Mouse (Mus musculus) kidney, postnatal 0 days (tissue): ENCODE data around the gene Rps6kc1. TPM values are rescaled to one million over a fixed set of nuclear protein-coding genes. Genes with fewer than 3 reads are reported as not detected.

Experiments used
- ATAC-seq: fragments of 200-750 bp; cut with Nextera tagmentation; replicated peaks from 2 replicates; pipeline ENCODE4 v1.8.0; 2017; ENCODE audit warnings: low read depth, moderate number of reproducible peaks, moderate TSS enrichment, moderate library complexity; ENCODE audit not compliant: low FRiP score
- DNase-seq: peaks from one replicate; pipeline ENCODE4 v3.0.0-alpha.2; 2016; ENCODE audit warnings: low spot score
- H3K27ac ChIP-seq: fragments of 300-500 bp; sonication (generic); 2 replicates; pipeline ENCODE4 v1.5.1; 2014; ENCODE audit warnings: mild to moderate bottlenecking
- H3K27me3 ChIP-seq: fragments of 300-500 bp; sonication (generic); 2 replicates; pipeline ENCODE4 v1.6.1; 2014; ENCODE audit warnings: low read length, mixed read lengths; ENCODE audit not compliant: insufficient read depth
- H3K36me3 ChIP-seq: fragments of 300-500 bp; sonication (generic); 2 replicates; pipeline ENCODE4 v1.6.1; 2014; ENCODE audit warnings: low read length, mixed read lengths; ENCODE audit not compliant: insufficient read depth
- H3K4me1 ChIP-seq: fragments of 300-500 bp; sonication (generic); replicated peaks from 2 replicates; pipeline ENCODE4 v1.6.1; 2014; ENCODE audit warnings: antibody characterized with exemption, low read length, mixed read lengths; ENCODE audit not compliant: insufficient read depth
- H3K4me2 ChIP-seq: fragments of 300-500 bp; sonication (generic); 2 replicates; pipeline ENCODE4 v1.6.1; 2014; ENCODE audit warnings: mild to moderate bottlenecking, low read length, moderate library complexity, mixed read lengths
- H3K4me3 ChIP-seq: fragments of 300-500 bp; sonication (generic); replicated peaks from 2 replicates; pipeline ENCODE4 v1.5.1; 2014; ENCODE audit warnings: low read depth, low read length
- H3K9ac ChIP-seq: fragments of 300-500 bp; sonication (generic); 2 replicates; pipeline ENCODE4 v1.6.1; 2014; ENCODE audit warnings: low read depth, low read length
- H3K9me3 ChIP-seq: fragments of 300-500 bp; sonication (generic); replicated peaks from 2 replicates; pipeline ENCODE4 v1.6.1; 2016; ENCODE audit warnings: low read length, inconsistent platforms, mixed read lengths
- CTCF ChIP-seq: IDR thresholded peaks from 2 replicates; pipeline ENCODE4 v1.5.1; 2016; ENCODE audit warnings: antibody characterized with exemption, low read depth, mild to moderate bottlenecking, moderate library complexity
- WGBS: fragments of 180-500 bp; shearing (Covaris S2); extraction: QIAGEN DNeasy Blood & Tissue Kit; methylation state at CpG from one replicate; pipeline ENCODE4 v1.1.7; 2014; 5-methylcytosine and 5-hydroxymethylcytosine counted together
- polyA plus RNA-seq: library from polyadenylated mRNA; unstranded; fragments of >200 nt; fragmentation: Nextera tagmentation; extraction: Ambion mirVana; gene quantifications from 2 replicates; pipeline ENCODE4 v1.2.1, GENCODE M21; 2015

The Rps6kc1 gene
- polyA plus RNA-seq, 1 experiment from 2014 or later: 10.2 TPM

DNA sequence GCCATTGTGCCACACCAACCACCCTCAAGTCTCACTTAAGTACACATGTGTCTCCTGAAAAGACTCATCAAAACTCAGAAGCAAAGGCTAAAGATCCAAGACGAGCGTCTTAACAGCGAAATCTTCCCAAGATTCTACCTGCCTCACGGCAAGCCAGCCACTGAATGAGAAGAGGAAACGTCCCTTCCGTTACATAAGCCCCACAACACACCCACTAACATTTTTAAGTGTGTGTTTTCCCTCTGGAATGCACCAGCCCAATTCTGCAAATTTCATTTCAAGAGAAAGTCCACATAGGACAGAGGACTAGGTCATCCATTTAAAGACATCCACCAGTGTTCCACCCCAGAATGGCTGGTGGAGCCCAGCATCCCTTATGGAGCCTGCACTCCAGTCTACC lies 734 bp downstream of the Rps6kc1 start:
- Histone ChIP-seq H3K4me1 (0 out of 2 replicates have a peak, but pooled peaks cover 5% of the 10 kb centered on the region), H3K27me3 (no peaks in the 10 kb centered on the region), H3K4me2 (peak overlapping the region; percentile 95), H3K4me3 (peak overlapping the region; percentile 77), H3K9ac (peak overlapping the region; percentile 65; the same call in 1 of the 2 replicates), H3K27ac (no peak overlapping the region), H3K9me3 (no peaks in the 10 kb centered on the region), H3K36me3 (no peaks in the 10 kb centered on the region; the same call in 1 of the 2 replicates)
- ATAC-seq (no peak), DNase-seq (no peak)
- WGBS: 69% methylated on average over 6 of the region's 6 CpGs
- no peak for TF ChIP-seq CTCF

DNA sequence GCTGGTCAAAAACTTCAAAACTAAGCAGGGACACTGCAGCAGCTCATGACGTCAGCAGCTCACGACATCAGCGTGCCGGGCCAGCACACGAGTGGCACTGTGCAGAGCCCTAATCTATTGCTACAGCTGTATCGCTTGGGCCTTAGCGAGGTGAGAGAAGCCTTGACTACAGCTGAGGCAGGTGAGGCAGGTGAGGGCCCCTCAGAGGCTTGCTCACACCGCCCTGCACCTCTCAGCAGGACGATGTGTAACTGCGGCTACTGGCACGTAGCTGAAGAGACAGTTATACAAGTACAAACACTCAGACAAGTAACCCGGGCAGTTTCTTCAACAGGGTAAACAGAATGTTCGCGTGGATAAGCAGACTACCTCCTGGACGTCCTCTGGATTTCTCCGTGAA lies 6.9 kb downstream of the Rps6kc1 start:
- ATAC-seq (no peak), DNase-seq (no peak)
- no peaks in the 10 kb centered on the region for H3K4me1 ChIP-seq
- no peak overlapping the region for H3K27ac ChIP-seq
- no peak for TF ChIP-seq CTCF
- H3K9me3 ChIP-seq: no peaks in the 10 kb centered on the region
- no peak overlapping the region for H3K4me2 ChIP-seq
- peaks cover 5% of the 10 kb centered on the region; the same call in 1 of the 2 replicates for H3K36me3 ChIP-seq
- no peak overlapping the region for H3K9ac ChIP-seq
- no peak overlapping the region for H3K4me3 ChIP-seq
- 81% methylated on average over 16 of the region's 16 CpGs for WGBS
- no peaks in the 10 kb centered on the region for H3K27me3 ChIP-seq

DNA sequence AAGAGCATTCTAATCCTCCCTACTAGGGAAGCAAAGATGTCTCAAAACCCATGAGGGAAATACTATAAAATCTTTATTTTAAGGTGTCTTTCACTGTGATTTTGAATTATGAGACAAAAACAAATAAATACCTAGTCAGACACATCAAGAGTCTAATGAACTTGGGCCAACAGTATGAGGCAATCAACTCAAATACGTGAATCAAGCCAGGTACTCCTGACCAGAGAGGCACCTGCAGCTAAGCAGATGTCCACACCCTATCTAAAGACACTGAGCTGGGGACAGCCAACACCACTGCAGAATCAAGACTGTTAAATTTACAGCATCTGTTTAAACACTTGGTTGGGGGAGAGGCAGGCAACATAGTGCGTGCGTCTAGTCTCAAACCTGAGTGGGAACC lies 7.4 kb downstream of the Rps6kc1 start:
- no peak overlapping the region for H3K4me3 ChIP-seq
- ATAC-seq (no peak), DNase-seq (no peak)
- no peak overlapping the region for H3K4me2 ChIP-seq
- H3K36me3 ChIP-seq: peaks cover 5% of the 10 kb centered on the region; the same call in 1 of the 2 replicates
- no peak overlapping the region for H3K9ac ChIP-seq
- no peak for TF ChIP-seq CTCF
- no peaks in the 10 kb centered on the region for H3K9me3 ChIP-seq
- 96% methylated on average over 3 of the region's 3 CpGs for WGBS
- no peak overlapping the region for H3K27ac ChIP-seq
- H3K27me3 ChIP-seq: no peaks in the 10 kb centered on the region
- no peaks in the 10 kb centered on the region for H3K4me1 ChIP-seq

DNA sequence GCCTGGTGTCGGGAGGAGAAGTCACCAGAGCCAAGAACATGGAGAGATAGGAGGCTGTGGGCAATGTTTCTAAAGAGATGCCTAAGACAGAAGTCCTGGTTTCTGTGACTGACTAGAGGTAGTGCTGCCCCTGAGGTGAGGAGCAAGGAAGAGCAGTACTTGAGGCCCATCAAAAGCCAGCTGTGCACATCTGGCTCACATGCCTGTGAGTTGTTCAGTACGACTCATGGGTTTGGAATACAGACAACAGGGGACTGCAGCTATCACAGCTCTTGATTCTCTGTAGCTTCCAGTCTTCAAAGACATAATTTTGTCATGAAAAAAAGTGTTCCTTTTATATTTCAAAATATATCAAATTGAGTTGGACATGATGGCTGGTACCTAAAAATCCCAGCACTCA lies 10.5 kb downstream of the Rps6kc1 start:
- Histone ChIP-seq H3K27ac (no peak overlapping the region), H3K4me3 (no peak overlapping the region), H3K9ac (no peak overlapping the region), H3K36me3 (peaks cover 5% of the 10 kb centered on the region; the same call in 1 of the 2 replicates), H3K9me3 (no peaks in the 10 kb centered on the region), H3K27me3 (no peaks in the 10 kb centered on the region), H3K4me2 (no peak overlapping the region), H3K4me1 (no peaks in the 10 kb centered on the region)
- DNase-seq: no peak
- TF ChIP-seq CTCF: no peak
- 68% methylated on average over 2 of the region's 2 CpGs for WGBS
- no peak for ATAC-seq

DNA sequence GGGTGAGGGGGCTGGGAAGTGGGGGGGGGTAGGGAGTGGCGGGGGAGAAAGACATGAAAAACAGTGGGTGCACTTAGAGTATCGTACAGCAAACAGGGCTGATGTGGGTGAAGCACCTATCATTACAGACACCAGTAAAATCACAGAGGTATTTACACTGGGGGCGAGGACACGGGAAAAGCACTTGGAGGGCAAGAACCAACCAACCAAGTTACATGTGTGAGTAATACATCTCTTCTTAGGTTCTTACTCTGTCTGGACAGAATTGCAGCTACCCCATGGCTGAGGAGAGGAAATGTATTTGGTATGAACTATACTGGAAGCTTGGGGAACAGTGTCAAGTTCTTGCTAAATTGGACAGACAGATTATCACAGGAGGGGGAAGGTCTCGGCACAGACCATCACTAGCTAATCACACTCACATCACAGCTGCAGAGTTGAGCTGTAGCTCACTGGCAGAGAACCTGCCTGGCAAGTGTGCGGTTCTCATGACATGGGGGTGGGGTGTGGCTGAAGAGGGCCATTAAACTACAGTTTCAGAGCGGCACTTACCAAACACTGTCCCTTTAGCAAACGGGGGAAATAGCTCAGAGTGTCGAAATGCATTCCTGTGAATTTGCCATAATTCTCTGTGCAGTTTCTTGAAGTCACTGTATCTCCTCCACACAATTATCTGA lies 12.5 kb downstream of the Rps6kc1 start:
- TF ChIP-seq CTCF: no peak
- no peak overlapping the region for H3K9ac ChIP-seq
- no peaks in the 10 kb centered on the region for H3K27me3 ChIP-seq
- no peak overlapping the region for H3K27ac ChIP-seq
- no peaks in the 10 kb centered on the region for H3K9me3 ChIP-seq
- no peak for ATAC-seq
- H3K4me1 ChIP-seq: no peaks in the 10 kb centered on the region
- H3K36me3 ChIP-seq: no peaks in the 10 kb centered on the region
- WGBS: 62% methylated on average over 9 of the region's 9 CpGs
- no peak for DNase-seq
- no peak overlapping the region for H3K4me2 ChIP-seq
- no peak overlapping the region for H3K4me3 ChIP-seq

DNA sequence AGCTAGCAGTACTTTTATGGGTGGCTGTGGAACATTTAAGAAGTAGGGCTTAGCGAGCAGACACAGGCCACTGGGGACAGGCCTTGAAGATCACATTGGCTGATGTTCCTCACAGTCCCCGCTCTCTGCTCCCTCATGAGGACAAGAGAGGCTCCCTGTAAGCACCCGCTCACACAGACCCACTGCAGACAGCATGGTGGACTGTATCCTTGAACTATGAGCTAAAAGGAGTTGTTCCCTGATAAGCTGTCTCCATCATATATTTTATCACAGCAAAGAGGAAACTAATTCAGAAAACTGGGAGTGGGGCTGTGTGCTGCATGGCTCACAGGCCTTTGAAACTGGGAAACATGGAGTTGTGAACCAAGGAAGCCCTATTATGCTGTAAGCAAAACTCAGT lies 13.4 kb downstream of the Rps6kc1 start:
- no peaks in the 10 kb centered on the region for H3K4me1 ChIP-seq
- no peak overlapping the region for H3K4me3 ChIP-seq
- DNase-seq (no peak), ATAC-seq (no peak)
- H3K9me3 ChIP-seq: no peaks in the 10 kb centered on the region
- no peak overlapping the region for H3K9ac ChIP-seq
- H3K27ac ChIP-seq: no peak overlapping the region
- no peak for TF ChIP-seq CTCF
- H3K36me3 ChIP-seq: no peaks in the 10 kb centered on the region
- H3K4me2 ChIP-seq: no peak overlapping the region
- H3K27me3 ChIP-seq: no peaks in the 10 kb centered on the region
- WGBS: 93% methylated on average over 3 of the region's 3 CpGs
